In genomic region chr5:36285405-36285804, GRCm38 (mm10) we compare ENCODE assay signal across 10 mouse cellular contexts.
A peak's percentile ranks its signal among the peaks of the same experiment; 100 is the strongest.
DNase-seq lines count a peak whose midpoint lies in the region; ATAC-seq lines count a peak whose summit lies in the region.
"Had no signal": no experiment of that assay in that cellular context is flagged by ENCODE, and none has a peak within 500 bp of the region (broad histone marks: within the 10 kb centered on the region; RNA-seq: fewer than 3 reads in every experiment).

No protein-coding gene starts in this region.

- no peak for DNase-seq in hindbrain, embryonic 10.5 days (ENCODE audit: low spot score)
- peak; percentile 15 for DNase-seq in ZHBTc4 (ENCODE audit: low read depth, low spot score)
- DNase-seq in limb, embryonic 11.5 days (ENCODE audit: low spot score), result peak; percentile 48
- no peak for DNase-seq in c-Kit-positive CD71-positive TER-119-positive erythroid progenitor cells, embryonic 14.5 days (ENCODE audit: low spot score)
- no peak for DNase-seq in spleen, adult 12 weeks (ENCODE audit: low spot score)
- DNase-seq in cerebellum, postnatal 14 days, result no peak
- DNase-seq: kidney, postnatal 25 days; lung, adult 2 months had no signal

- peak overlapping the region; percentile 50 for H3K27ac ChIP-seq in hindbrain, embryonic 10.5 days
- no peak overlapping the region for H3K27ac ChIP-seq in hindbrain, embryonic 16.5 days (ENCODE audit: low read depth, low read length)
- H3K27ac ChIP-seq in embryonic facial prominence, embryonic 12.5 days, result 0 out of 2 replicates have a peak overlapping the region, but pooled peaks have one; percentile 14
- peak overlapping the region; percentile 36; the same call in 1 of the 2 replicates for H3K27ac ChIP-seq in limb, embryonic 11.5 days (replicated peaks; ENCODE audit: low read depth, low read length)

- no peak overlapping the region for H3K9ac ChIP-seq in hindbrain, embryonic 16.5 days (ENCODE audit: low read depth, low read length)
- no peak overlapping the region for H3K9ac ChIP-seq in embryonic facial prominence, embryonic 12.5 days
- H3K9ac ChIP-seq in limb, embryonic 11.5 days (ENCODE audit: low read length), result no peak overlapping the region

- H3K4me2 ChIP-seq in hindbrain, embryonic 16.5 days (ENCODE audit: low read length), result no peak overlapping the region
- no peak overlapping the region for H3K4me2 ChIP-seq in embryonic facial prominence, embryonic 12.5 days (replicated peaks)
- no peak overlapping the region for H3K4me2 ChIP-seq in limb, embryonic 11.5 days (ENCODE audit: low read depth, severe bottlenecking)

- WGBS in hindbrain, embryonic 10.5 days, result 77% methylated on average over 10 of the region's 10 CpGs
- 38% methylated on average over 10 of the region's 10 CpGs for WGBS in hindbrain, embryonic 16.5 days
- 39% methylated on average over 10 of the region's 10 CpGs for WGBS in embryonic facial prominence, embryonic 12.5 days
- WGBS in limb, embryonic 11.5 days, result 17% methylated on average over 10 of the region's 10 CpGs

- H3K36me3 ChIP-seq in hindbrain, embryonic 10.5 days, result no peaks in the 10 kb centered on the region
- no peaks in the 10 kb centered on the region for H3K36me3 ChIP-seq in hindbrain, embryonic 16.5 days (ENCODE audit: control insufficient read depth, insufficient read depth, low read length)
- no peaks in the 10 kb centered on the region for H3K36me3 ChIP-seq in embryonic facial prominence, embryonic 12.5 days
- H3K36me3 ChIP-seq in limb, embryonic 11.5 days (ENCODE audit: control insufficient read depth, insufficient read depth, low read length), result no peaks in the 10 kb centered on the region

- ATAC-seq in hindbrain, embryonic 16.5 days, result no peak
- ATAC-seq in embryonic facial prominence, embryonic 12.5 days (ENCODE audit: insufficient number of reproducible peaks, insufficient read depth, low FRiP score, low TSS enrichment), result no peak
- ATAC-seq in limb, embryonic 11.5 days (ENCODE audit: insufficient number of reproducible peaks, low FRiP score, low TSS enrichment, low read depth), result no peak

- H3K9me3 ChIP-seq in hindbrain, embryonic 10.5 days, result no peaks in the 10 kb centered on the region
- H3K9me3 ChIP-seq in hindbrain, embryonic 16.5 days (ENCODE audit: control insufficient read depth, low read length), result no peaks in the 10 kb centered on the region
- no peaks in the 10 kb centered on the region for H3K9me3 ChIP-seq in embryonic facial prominence, embryonic 12.5 days
- H3K9me3 ChIP-seq in limb, embryonic 11.5 days (ENCODE audit: control insufficient read depth, low read length), result no peaks in the 10 kb centered on the region

- peaks cover 18% of the 10 kb centered on the region for H3K4me1 ChIP-seq in hindbrain, embryonic 10.5 days (replicated peaks)
- H3K4me1 ChIP-seq in hindbrain, embryonic 16.5 days (ENCODE audit: control insufficient read depth, insufficient read depth, low read depth, low read length), result peaks cover 7% of the 10 kb centered on the region
- H3K4me1 ChIP-seq in embryonic facial prominence, embryonic 12.5 days, result peaks cover 9% of the 10 kb centered on the region; the same call in 1 of the 2 replicates
- H3K4me1 ChIP-seq in limb, embryonic 11.5 days (ENCODE audit: control insufficient read depth, insufficient read depth, low read length), result peaks cover 13% of the 10 kb centered on the region

- no peaks in the 10 kb centered on the region for H3K27me3 ChIP-seq in hindbrain, embryonic 10.5 days (ENCODE audit: insufficient read depth, poor library complexity, severe bottlenecking)
- H3K27me3 ChIP-seq in hindbrain, embryonic 16.5 days (replicated peaks; ENCODE audit: control insufficient read depth, insufficient read depth, low read length), result no peaks in the 10 kb centered on the region
- H3K27me3 ChIP-seq in embryonic facial prominence, embryonic 12.5 days, result no peaks in the 10 kb centered on the region
- no peaks in the 10 kb centered on the region for H3K27me3 ChIP-seq in limb, embryonic 11.5 days (ENCODE audit: control insufficient read depth, insufficient read depth, low read length)

- H3K4me3 ChIP-seq in hindbrain, embryonic 10.5 days, result no peak overlapping the region
- no peak overlapping the region for H3K4me3 ChIP-seq in hindbrain, embryonic 16.5 days (ENCODE audit: low read length)
- H3K4me3 ChIP-seq in embryonic facial prominence, embryonic 12.5 days, result no peak overlapping the region
- no peak overlapping the region for H3K4me3 ChIP-seq in limb, embryonic 11.5 days (ENCODE audit: low read depth, low read length)

Comparison
In these comparisons a context has a peak if more than half of its experiments do, and no peak if none do; other contexts are left out.
1. DNase-seq: peak in ZHBTc4 (single experiment) and limb, embryonic 11.5 days (single experiment); none in hindbrain, embryonic 10.5 days (single experiment), c-Kit-positive CD71-positive TER-119-positive erythroid progenitor cells, embryonic 14.5 days (single experiment), spleen, adult 12 weeks (single experiment) and cerebellum, postnatal 14 days (0 of 2).